Mouse (Mus musculus): ENCODE measurements around the gene Zc2hc1b.
A peak's percentile ranks its signal among the peaks of the same experiment; 100 is the strongest.
"Not testable (repeated sequence)": the region's sequence is repeated elsewhere in the genome, so short reads cannot be mapped to it uniquely, and the experiment has no call there.

Zc2hc1b gene

DNA sequence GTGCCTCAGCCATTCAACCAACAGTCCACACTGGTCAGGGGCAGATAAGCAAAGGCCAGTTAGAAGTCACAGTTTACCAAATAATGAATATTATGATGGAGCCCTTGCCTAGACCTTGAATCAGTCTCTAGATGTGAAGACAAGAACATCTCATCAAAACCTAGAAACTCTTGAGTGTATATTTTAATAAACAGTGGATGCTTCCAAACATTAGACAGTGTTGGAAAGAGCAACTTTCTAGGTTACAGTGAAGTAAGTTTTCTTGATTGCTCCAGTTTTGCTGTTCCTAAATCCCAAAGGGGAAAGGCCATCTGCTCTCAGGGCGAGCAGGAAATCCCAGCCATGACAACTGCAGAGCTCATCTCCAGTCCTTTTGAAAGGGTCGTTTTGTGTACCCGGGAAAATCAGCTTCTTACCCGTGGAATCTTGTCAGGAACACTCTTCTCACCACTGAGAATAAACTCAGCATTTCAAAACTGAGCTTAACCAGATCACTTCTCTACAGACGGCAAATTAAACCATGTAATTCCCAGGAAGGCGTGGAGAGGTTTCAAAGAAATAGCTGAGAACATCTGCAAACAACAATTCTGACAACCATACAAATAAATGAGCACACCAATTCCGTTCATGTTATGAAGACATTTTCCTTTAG is at the start of gene Zc2hc1b:
Zc2hc1b (minus strand) TSS at position 51 of the 652 bp plus-strand sequence.
- DNase-seq (ENCODE audit: low spot score), result no peak

DNA sequence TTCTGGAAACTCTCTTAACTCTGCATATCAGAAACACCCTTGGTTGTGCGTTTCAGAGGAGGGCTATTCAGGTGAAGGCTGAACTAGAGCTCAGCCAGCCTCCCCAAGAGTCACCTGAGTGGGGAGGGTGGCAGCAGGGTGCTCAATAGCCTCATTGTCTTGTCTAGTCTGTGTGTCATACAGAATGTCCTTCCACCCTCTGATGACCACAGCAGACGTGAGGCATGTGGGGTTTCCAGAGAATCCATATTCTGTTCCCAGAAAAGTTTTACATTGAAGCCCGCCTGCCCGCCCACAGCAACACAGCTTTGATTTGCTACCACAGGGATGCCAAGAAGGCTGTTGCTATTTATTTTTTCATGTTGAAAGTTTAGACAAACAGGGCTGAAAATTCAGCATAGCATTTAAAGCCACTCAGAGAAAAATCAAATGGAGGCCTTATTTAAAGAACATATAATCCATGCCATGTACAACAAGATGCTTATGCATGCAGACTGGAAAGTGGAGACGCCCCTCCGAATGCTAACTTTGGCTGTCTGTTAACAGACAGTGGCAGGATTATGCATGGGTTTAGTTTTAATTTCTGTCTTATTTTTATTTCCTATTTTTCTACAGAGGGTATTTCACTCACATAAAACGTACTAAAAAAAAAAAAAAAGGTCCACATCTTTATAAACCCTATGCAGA is 47.7 kb upstream of the Zc2hc1b start:
- DNase-seq (ENCODE audit: low spot score), result no peak

DNA sequence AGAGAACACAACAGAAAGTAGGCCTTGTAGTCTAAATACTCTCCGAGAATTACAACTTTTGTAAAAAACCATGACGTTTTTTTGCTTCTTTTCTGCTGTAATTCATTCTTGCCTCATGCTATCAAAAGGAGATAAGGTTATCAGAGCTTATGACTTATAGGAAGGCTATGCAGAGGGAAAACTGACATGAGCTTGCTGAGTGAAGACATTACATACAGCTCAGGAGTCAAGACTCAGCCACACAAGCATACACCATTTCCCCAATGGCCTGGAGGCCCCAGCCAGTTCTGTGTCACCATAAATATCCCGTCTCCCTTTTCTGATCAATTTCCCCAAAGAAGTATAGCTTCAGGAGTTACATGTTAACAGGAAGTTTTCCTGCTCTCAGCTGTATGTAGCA is 44.3 kb upstream of the Zc2hc1b start:
- DNase-seq (ENCODE audit: low spot score), result no peak

DNA sequence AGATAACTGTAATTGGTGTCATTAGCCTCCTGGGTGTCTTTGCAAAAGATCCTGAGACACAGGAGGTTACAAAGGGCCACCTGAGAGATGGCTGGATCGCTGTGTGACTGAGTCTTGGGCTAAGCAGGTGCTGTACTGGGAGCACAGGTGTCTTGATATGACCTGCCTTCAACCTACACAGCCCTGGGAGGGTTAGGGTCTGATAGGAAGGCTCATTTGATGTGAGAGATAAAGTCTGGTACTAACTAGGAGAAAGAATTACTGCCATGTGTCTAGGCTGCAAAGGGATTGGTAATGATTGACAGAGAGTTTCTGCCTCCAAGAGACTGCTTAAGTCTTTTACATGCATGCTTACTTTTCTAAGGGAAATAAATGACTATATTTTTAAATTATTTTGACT is 42.2 kb upstream of the Zc2hc1b start:
- no peak for DNase-seq (ENCODE audit: low spot score)

DNA sequence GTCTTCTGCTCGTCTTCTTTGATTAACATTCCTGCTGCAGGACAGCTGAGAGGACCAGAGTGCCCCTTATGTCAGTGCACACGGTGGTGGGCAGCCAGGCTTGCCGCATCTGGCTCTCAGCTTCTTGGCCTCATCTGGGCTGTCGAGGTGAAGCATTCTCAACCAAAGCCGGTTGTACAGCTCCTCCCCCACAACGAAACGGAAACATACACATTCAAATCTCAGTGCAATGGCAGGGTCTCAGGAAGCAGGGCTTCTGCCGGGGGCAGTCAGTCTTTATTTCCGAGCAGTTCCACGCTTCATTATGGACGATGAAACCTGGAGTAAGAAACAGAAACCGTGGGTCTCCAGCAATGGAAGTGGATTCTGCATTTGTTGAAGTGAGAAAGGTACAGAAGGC is 36.1 kb upstream of the Zc2hc1b start:
- DNase-seq (ENCODE audit: low spot score), result no peak

DNA sequence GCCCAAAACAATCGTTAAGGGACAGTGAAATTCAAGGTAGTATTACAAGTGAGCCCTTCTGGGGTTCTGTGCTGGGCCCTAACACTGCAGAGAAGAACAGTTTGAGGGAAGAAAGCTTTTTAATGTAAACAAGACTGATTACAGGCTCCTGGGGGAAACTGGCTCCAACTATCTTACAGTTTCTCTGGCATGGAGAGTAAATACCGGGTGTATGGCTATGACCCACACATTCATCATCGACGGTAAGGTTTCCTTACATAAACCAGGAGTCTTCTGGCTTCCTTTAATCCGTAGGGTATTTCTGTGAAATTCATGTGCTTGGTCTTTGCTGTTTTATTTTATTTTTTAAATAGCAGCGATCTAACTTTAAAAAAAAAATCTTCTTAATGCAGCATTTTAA is 35.0 kb upstream of the Zc2hc1b start:
- no peak for DNase-seq (ENCODE audit: low spot score)

DNA sequence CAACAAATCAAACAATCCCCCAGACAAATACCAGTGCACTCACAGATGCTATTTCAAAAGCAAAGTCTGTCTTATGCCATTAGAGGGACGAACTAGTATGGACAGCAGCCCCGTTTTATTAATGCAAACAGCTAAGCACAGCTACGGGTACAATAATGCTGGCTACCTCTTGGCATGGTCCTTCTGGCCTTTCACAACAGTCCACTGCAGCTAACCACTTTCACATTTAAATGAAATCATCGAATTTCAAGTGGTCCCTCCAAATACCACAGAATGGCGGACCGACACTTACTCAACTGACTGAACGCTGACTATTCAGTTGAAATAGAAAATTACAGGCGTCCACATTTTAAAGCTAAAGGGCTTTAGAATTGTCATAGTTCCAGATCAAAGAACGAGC is 34.5 kb upstream of the Zc2hc1b start:
- DNase-seq (ENCODE audit: low spot score), result no peak

DNA sequence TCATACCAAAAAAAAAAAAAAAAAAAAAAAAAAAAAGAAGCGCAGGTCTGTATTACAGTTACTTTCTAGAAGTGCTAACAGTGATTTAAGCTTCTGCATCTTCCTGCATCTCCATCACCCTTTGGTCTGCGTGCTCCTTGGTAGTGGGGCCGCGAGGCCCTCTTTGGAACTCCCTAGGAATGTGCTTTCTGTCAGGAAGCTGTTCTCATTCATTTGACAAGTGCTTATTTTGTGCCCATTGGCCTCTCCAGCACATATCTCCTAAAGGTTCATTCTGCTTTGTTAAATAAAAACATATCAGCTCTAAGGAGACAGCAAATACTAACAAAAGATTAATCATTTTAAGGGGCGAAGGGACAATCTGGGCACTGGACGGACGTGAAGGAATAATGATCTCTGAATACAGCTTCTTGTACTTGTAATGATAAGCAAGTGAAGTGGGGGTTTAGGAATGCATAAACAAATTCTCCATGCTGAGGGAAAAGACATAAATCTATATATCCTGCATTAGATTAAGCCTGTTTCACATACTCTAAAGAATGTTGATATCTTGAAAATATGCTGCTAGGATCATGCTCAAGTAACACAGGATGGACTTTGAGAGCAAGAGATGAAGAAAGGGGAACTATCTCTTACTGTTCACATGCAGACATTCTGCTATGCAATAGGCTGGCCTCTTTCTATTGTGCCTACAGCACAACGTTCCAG is 32.3 kb upstream of the Zc2hc1b start:
- DNase-seq (ENCODE audit: low spot score), result no peak

DNA sequence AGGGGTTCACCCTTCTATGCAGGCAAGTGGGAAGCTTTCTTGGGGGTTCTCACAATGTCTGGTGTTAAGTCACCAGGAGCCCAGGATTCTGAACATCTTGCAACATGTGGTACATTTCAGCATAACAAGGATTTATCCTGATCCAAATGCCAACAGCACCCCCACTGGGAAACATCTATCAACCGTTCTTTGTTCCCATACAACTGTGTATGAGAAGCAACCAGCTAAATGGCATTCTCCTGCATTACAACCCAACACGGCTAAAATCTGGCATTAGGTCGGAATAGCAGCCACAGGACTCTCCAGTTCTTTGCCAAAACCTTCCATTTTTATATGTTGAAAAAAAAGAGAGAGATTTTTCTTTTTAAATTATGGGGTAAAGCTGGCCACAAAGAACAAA is 31.7 kb upstream of the Zc2hc1b start:
- no peak for DNase-seq (ENCODE audit: low spot score)

DNA sequence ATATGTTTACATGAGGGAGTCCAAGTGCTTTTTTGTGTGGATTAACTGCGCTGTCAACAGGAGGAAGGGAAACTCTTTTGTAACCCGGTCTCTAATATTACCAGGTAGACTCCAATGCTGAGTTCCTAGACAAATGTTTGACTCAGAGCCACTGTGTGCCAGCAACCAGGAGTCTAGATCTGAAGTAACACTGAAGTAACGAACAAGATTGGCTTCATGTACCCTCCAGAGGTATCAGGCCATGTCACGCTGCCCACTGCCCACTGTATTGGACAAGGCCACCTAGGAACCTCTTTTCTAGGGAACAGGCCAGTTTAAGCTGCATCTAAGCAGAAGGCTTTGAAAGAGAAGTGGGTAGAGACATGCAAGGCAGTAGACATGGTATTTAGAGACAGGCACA is 31.2 kb upstream of the Zc2hc1b start:
- no peak for DNase-seq (ENCODE audit: low spot score)

DNA sequence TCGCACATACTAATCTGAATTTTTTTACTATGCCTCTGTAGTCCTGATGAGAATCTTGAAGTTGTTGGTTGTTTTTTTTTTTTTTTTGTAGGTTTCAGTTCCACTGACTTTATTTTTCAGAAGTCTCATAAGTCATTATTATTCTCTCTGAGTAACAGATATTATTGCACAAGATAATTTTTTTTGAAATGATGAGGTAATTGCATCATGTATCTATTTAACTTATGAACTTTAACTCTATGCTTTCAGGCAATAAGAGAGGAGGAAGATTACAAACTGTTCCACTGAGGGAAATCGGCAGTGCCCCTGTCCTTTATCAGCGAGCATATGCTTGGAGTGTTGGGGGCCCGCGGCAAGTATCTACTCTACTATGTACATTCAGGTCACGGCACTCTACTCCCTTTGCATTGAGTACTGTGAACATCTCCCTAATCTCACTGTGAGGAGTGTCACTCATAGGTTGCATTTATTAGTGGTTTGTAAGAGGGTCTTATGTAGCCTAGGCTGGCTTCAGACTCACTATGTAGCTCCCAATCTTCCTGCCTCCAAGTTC is 24.0 kb upstream of the Zc2hc1b start:
- DNase-seq (ENCODE audit: low spot score), result no peak

DNA sequence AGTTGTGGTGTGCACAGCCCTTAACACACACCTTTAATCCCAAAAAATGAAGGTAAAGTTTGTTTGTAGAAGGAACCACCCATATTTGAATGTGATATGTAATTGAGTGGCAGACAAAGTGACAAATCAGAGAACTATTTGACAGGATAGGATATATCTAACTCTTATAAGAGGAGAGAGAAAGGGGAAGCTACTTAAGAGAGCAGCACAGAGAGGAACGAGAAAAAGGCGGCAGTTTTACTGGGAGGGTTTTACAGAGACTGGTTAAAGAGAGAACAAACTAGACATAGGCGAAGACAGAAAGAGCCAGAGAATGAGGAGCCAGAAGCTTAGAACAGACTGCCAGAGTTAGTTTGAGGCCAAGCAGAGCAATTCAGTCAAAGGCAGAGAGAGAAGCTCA is 23.0 kb upstream of the Zc2hc1b start:
- DNase-seq (ENCODE audit: low spot score), result no peak

DNA sequence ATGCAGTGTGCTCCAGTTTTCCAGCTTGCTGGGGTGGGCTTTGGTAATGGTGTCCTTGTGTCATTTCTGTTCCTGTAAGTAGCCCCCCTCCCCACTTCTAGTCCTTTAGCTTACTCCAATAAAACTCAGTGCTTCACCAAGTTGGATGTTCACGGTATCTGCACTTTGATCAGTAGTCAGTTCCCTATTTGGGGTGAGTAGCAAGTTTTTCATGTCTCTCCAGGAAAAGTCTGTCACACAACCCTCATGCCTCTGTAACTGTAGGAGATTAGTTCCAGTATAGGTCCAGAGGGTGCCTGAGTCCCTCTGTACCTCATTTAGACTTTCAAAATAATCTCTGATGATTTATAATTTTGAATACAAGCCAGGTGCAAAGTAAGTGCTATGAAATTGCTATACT is 21.4 kb upstream of the Zc2hc1b start:
- no peak for DNase-seq (ENCODE audit: low spot score)

DNA sequence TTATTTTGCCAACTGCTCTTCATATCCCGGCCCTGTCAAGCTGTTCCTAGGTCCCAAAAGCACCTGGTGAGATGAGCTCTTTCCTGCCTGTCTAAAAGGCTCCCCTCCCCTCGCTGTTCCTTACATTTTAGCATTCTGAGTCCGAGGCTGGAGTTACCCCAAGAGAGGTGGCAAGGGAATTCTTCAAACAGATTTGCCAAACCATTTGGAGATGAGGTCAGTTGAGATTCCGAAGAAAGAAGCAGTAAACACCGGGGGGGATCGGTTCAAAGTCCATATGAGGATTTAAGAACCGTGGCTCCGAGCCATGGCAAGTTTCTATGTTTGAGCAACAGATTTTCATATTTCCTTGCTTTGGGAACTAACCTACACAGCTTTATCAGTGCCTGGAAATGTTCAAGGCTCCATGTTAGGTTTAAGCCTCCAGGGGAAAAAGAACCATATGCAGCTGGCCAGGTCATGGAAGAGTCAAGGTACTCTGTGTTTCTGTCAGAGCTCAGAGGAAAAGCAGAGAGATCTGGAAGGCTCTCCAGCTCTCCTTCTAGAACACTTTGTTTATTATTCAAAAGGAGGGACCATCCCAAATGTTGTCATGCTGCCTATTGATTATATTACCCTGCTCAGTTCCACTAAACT is 19.2 kb upstream of the Zc2hc1b start:
- no peak for DNase-seq (ENCODE audit: low spot score)

DNA sequence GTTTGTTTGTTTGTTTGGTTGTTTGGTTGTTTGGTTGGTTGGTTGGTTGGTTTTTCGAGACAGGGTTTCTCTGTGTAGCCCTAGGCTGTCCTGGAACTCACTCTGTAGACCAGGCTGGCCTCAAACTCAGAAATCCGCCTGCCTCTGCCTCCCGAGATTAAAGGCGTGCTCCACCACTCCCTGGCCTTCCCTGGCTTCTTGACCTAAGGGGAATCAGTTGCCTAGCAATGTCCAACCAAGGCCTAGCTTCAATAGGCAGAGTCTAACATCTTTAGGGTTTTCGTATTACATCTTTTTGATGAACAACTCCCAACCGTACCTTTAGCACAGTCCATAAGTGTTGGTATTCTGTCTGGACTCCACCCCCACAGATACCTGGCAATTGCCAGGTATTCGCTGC is 15.7 kb upstream of the Zc2hc1b start:
- DNase-seq (ENCODE audit: low spot score), result not testable (repeated sequence)

DNA sequence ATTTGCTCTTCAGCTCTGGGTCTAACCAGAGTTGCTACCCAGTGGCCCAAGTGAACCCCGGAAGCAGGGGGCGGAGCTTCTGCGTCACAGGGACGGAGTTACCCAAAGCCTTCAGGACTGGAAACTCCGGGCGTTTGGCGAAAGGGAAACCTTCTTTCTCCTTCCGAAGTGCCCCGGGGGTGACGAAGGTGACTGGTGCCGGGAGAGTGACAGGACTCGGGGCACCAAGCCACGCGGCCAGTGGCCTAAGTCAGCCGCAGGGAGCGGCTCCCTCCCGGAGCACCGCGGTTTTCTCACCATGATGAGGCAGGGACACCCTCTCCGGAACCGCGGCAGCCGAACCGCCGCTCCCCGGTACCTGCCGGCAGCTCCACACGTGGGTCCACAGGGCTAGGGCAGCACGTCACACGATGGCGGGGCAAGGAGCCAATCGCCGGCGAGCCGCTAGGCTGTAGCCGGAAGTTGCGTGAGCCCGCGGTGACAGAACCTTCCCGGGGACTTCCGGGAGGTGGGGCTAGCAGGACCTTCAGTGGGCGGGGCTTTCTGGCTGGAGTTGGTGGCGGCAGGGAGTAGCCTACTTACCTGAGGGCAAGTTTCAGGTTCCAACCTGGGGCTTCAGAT is 15.0 kb upstream of the Zc2hc1b start, which contains the start of gene Ltv1:
Ltv1 (minus strand) TSS at position 438 of the 621 bp plus-strand sequence.
- peak; percentile 95 for DNase-seq (ENCODE audit: low spot score)

DNA sequence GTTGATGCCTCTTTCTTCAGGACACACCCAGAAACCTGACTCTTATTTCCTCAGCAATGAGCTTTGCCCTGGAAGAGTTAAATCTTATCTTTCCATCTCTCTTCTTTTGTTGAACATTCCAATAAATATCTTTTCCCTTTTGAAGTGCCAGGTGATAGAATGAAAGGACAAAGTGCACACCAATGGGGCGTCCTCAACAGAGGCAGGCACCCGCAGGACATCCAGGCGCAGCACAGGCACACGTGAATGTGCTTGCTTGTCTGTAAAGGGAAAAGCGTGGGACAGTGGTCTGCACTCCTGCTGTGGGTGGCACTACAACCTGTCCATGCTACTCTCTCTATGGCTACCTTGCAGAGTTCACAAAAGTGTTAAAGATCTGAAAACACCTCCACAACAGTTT is 12.1 kb upstream of the Zc2hc1b start:
- DNase-seq (ENCODE audit: low spot score), result no peak

DNA sequence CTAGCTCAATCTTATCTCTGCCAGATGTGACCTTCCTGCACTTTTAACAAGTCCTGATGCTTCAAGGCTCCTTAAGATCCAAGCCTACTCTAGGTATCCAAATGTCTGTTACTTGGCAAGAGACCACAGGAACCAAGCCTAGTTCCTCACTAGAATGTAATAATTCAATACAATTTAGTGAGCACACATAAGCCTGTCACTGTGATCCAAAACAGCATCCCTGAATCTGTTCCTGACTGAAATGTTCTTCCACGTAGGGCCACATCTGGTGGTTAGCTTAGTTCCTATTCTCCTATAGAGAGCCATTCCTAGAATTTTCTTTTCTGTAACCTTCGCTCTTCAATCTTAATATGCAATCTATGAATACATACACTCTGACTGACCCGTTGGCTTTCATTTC is 8.9 kb upstream of the Zc2hc1b start:
- DNase-seq (ENCODE audit: low spot score), result no peak

DNA sequence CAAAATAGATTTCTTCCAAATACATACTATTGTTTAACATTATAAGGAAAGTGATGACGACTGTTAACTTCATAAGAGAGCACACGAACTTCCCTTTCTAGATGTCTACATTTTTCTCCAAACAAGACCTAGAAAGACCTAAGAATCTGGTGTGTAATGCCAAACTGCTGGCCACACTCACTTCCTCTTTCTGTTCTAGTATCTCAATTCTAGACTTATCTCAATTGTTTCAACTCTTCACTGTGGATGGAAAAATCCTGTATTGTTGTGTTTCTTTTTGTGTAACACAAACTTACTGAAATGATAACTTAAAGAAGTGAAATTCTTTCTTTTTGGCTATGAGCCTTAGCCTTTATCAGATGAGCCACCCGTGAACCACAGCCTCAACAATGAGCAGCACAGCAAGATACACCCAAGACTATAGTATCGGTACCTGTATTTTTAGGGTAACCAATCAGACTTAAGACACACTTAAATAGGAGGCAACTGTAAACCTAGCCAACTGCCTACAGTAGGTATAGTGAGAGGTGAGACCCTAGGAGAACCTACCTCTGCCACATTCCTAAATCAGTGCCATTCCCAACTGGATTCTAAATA is 6.4 kb upstream of the Zc2hc1b start:
- DNase-seq (ENCODE audit: low spot score), result no peak

DNA sequence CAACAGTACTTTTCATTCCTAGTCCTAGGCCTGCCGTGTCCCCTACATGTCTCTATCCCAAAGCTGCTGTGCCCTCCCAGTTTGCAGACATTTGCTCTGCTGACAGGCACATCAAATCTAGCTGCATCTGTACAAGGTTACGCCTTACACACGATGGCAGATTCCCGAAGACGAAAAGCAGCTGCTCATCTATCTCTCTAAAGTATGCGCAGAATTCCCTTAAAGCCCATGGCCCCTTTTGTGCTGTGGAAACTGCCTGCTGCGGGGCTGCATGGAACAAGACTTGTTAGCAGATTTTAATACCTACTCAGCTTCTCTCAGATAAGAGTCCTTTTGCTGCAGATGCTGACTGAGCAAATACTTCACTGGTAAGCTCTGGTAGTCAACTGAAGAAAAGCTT is 2.4 kb upstream of the Zc2hc1b start:
- DNase-seq (ENCODE audit: low spot score), result no peak

DNA sequence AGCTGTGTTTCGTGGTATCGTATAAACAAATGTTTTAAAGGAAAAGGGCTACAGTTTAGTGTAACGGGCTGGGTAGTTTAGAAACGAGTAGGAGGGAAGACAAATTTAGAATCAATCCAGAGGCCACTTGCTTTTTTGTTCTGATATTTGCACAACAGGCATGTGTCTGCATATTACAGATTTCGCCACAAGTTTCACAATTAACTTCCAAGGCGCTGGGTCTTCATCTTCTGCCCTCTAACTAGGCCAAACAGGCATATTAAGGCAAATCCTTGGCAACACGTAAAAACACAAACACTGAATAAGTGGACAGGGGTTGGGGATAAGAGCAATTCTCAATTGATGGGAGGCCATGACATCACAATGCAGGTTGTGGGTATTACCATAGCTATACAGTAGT is 2.0 kb downstream of the Zc2hc1b start:
- no peak for DNase-seq (ENCODE audit: low spot score)

DNA sequence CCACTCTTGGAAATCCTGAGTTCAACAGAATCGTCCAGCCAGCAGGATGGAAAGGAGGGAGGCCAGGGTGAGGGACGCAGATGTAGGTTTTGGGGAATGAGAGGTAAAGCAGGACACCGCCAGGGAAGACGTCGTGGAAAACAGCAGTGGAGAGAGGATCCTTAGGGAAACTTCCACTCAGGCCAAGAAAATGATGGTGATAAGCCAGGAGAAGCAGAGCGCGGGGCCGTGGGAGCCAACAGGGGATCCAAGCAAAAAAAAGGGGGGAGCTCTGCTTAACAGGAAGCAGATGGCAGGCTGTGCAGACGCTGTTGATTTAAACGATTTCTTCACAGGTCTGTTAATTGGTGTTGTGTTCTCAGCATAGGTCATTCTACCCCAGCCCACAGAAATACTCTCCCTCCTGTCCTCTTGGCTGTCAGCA is 5.0 kb downstream of the Zc2hc1b start:
- DNase-seq (ENCODE audit: low spot score), result no peak

All from urinary bladder, postnatal 25 days (tissue).